Mouse (Mus musculus): ENCODE measurements around the gene Itga2.

- no peak for TF ChIP-seq ZC3H11A (IDR thresholded peaks at IDR 0.05; ENCODE audit: borderline replicate concordance, low read depth, low read length)
- TF ChIP-seq HCFC1 (IDR thresholded peaks at IDR 0.05; ENCODE audit: borderline replicate concordance, insufficient read depth, low read length) = no peak
- TF ChIP-seq MAFK (IDR thresholded peaks at IDR 0.05; ENCODE audit: insufficient read depth, low read depth, low read length) = no peak
- TF ChIP-seq ZNF384 (IDR thresholded peaks at IDR 0.05; ENCODE audit: low read depth, low read length) = no peak
- no peak for TF ChIP-seq CHD2 (IDR thresholded peaks at IDR 0.05; ENCODE audit: low read depth, low read length)
Observed at GRCm38 (mm10) chr13:114914559-114914958, 17.3 kb downstream of the Itga2 start.

Data from ES-E14 (cell line).